Mouse (Mus musculus): ENCODE results near the gene Flywch2. TPM values are rescaled to one million over a fixed set of nuclear protein-coding genes. Genes with fewer than 3 reads are reported as not detected.

Gene Flywch2
- polyA plus RNA-seq, 1 experiment from 2014 or later, result 66.5 TPM

GRCm38 (mm10) chr17:23745301-23746251 is 40.3 kb downstream of the Flywch2 start, which contains the start of gene Kremen2:
Gene Kremen2 (minus strand): TSS chr17:23745833.
- under 1% methylated on average over 37 of the region's 45 CpGs for WGBS
- Histone ChIP-seq H3K36me3 (peaks cover 1% of the 10 kb centered on the region; the same call in 1 of the 2 replicates), H3K27ac (replicated peaks) (no peak within 1 kb of the TSS), H3K9ac (peak within 1 kb of the TSS; percentile 67), H3K4me2 (peak within 1 kb of the TSS; percentile 78), H3K4me3 (peak within 1 kb of the TSS; percentile 41), H3K4me1 (replicated peaks) (peaks cover 38% of the 10 kb centered on the region), H3K27me3 (peaks cover 77% of the 10 kb centered on the region), H3K9me3 (no peaks in the 10 kb centered on the region)
- ATAC-seq (ENCODE audit: low read depth), result no peak

- ATAC-seq (ENCODE audit: low read depth), result no peak
- peak overlapping the region; percentile 41 for H3K4me3 ChIP-seq
Observed at GRCm38 (mm10) chr17:23744651-23745050, 41.2 kb downstream of the Flywch2 start.

GRCm38 (mm10) chr17:23744076-23744475 is 41.8 kb downstream of the Flywch2 start:
- Histone ChIP-seq H3K27ac (replicated peaks) (no peak overlapping the region), H3K27me3 (peaks cover 78% of the 10 kb centered on the region), H3K36me3 (no peaks in the 10 kb centered on the region), H3K4me3 (no peak overlapping the region), H3K4me1 (replicated peaks) (peaks cover 42% of the 10 kb centered on the region), H3K4me2 (no peak overlapping the region), H3K9me3 (no peaks in the 10 kb centered on the region), H3K9ac (no peak overlapping the region)
- no peak for ATAC-seq (ENCODE audit: low read depth)
- 14% methylated on average over 8 of the region's 8 CpGs for WGBS

More at GRCm38 (mm10) chr17:23744651-23745050, 41.2 kb downstream of the Flywch2 start:
- Histone ChIP-seq H3K27ac (replicated peaks) (no peak overlapping the region), H3K4me1 (replicated peaks) (peaks cover 40% of the 10 kb centered on the region), H3K4me2 (peak overlapping the region; percentile 78), H3K36me3 (no peaks in the 10 kb centered on the region), H3K27me3 (peaks cover 78% of the 10 kb centered on the region), H3K9me3 (no peaks in the 10 kb centered on the region), H3K9ac (no peak overlapping the region)
- WGBS, result 1% methylated on average over 14 of the region's 14 CpGs

DNA sequence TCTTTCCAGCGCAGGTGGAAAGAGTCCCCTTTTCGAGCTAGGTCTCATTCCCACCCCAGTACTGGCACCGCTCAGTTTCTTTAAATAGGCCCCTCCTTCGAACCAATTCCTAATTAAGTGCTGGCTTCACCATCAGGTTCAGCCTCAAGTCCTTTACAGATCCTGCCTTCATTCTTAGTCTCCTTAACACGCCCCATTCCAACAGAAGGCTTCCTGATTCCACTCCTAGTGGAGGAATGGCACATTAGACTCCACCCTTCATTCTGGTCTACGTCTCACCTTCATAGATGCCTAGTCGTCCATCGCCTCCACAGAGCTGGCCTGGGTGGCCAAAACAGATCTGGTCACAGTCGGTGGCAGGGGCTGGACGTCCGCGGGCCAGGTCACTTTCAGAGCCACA is 42.9 kb downstream of the Flywch2 start:
- no peak for ATAC-seq (ENCODE audit: low read depth)
- Histone ChIP-seq H3K9me3 (no peaks in the 10 kb centered on the region), H3K36me3 (no peaks in the 10 kb centered on the region), H3K27me3 (peaks cover 74% of the 10 kb centered on the region), H3K4me2 (peak overlapping the region; percentile 45; the same call in 1 of the 2 replicates), H3K27ac (replicated peaks) (no peak overlapping the region), H3K4me3 (peak overlapping the region; percentile 24), H3K4me1 (replicated peaks) (peaks cover 52% of the 10 kb centered on the region), H3K9ac (no peak overlapping the region)
- 61% methylated on average over 12 of the region's 12 CpGs for WGBS

- 5% methylated on average over 44 of the region's 44 CpGs for WGBS
- Histone ChIP-seq H3K27me3 (peaks cover 68% of the 10 kb centered on the region), H3K4me2 (peak overlapping the region; percentile 45), H3K27ac (replicated peaks) (no peak overlapping the region), H3K4me1 (replicated peaks) (peaks cover 55% of the 10 kb centered on the region), H3K9me3 (no peaks in the 10 kb centered on the region), H3K9ac (peak overlapping the region; percentile 14; the same call in 1 of the 2 replicates), H3K4me3 (peak overlapping the region; percentile 24), H3K36me3 (peaks cover 5% of the 10 kb centered on the region; the same call in 1 of the 2 replicates)
- ATAC-seq (ENCODE audit: low read depth), result no peak
Observed at GRCm38 (mm10) chr17:23742210-23742793, 43.6 kb downstream of the Flywch2 start.

DNA sequence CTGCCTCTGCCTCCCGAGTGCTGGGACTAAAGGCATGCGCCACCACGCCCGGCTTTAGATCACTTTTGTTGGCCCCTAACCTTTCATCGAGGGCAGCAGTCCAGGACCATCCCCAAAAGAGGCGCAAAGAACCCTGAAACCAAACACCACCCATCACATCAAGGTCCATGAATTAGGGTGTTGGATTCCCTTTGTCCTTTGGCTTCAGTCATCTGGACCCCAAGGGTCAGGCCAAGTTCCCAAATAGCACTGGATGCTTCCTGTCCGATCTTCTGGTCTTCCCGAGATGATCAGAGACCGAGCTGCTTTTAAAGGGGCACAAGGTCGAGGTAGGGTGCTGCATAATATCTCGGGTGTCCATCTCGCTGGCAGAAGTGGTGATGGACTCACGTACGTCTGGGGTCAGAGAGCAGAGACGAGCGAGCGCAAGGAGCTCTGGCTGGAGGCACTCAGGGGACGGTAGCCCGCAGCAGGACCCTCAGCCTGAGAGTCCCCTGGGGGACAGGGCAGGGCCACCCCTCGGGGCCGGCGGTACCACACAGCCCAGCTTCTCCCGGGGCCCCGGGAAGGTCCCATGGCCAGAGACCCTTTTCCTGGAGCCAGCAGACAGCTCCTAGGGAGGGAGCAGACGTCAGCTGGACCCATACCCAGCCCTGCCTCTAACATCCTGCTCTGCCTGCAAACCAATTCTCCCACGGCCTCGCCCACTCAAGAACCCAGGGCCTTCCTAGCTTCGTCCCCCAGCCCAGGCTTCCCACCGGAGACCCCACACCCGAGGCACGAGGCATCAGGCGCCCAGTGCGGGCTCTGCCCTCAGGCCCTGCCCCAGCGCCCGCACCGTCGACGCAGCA is 44.3 kb downstream of the Flywch2 start:
- Histone ChIP-seq H3K27me3 (peaks cover 61% of the 10 kb centered on the region), H3K4me2 (peak overlapping the region; percentile 45; the same call in 1 of the 2 replicates), H3K9ac (no peak overlapping the region), H3K4me3 (peak overlapping the region; percentile 24), H3K4me1 (replicated peaks) (peaks cover 55% of the 10 kb centered on the region), H3K27ac (replicated peaks) (no peak overlapping the region), H3K9me3 (no peaks in the 10 kb centered on the region), H3K36me3 (peaks cover 12% of the 10 kb centered on the region)
- 52% methylated on average over 38 of the region's 38 CpGs for WGBS
- no peak for ATAC-seq (ENCODE audit: low read depth)

- peak; percentile 1; the same call in 1 of the 2 replicates for ATAC-seq (ENCODE audit: low read depth)
- H3K9ac ChIP-seq, result peak within 1 kb of the TSS; percentile 87
- peak within 1 kb of the TSS; percentile 85 for H3K4me3 ChIP-seq
- no peaks in the 10 kb centered on the region for H3K9me3 ChIP-seq
- peak within 1 kb of the TSS; percentile 86 for H3K27ac ChIP-seq (replicated peaks)
- H3K4me1 ChIP-seq (replicated peaks), result peaks cover 47% of the 10 kb centered on the region
- peaks cover 22% of the 10 kb centered on the region for H3K36me3 ChIP-seq
- peak within 1 kb of the TSS; percentile 77 for H3K4me2 ChIP-seq
- peaks cover 52% of the 10 kb centered on the region for H3K27me3 ChIP-seq
- 5% methylated on average over 13 of the region's 13 CpGs for WGBS
Observed at GRCm38 (mm10) chr17:23740598-23741021, 45.3 kb downstream of the Flywch2 start, which contains the start of gene Paqr4. Gene Paqr4 (minus strand): TSS chr17:23740867.

DNA sequence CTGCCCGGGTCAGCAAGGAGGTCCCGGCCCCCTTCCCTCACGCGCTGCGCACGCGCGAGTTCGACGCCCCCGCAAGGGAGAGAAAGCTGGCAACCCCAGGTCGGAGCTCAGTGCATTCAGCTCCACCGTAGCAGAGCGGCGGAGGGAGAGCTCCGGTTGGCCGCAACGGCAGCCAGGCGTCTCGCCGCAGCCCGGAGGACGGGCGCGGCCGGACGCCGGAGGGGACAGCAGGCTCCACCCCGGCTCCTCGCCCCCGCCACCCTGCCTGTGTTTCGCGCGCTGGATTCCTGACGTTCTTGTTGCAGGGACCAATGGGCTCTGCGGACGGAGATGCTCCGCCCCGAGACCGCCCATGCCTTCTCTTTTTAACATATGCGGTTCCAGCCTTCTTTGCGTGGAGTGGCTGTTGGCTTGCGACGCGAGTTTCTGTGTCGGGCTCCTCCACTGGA is 45.7 kb downstream of the Flywch2 start:
- ATAC-seq (ENCODE audit: low read depth), result peak; percentile 82

GRCm38 (mm10) chr17:23739202-23740135 is 46.4 kb downstream of the Flywch2 start:
- peak overlapping the region; percentile 77 for H3K4me2 ChIP-seq
- under 1% methylated on average over 46 of the region's 48 CpGs for WGBS
- peak overlapping the region; percentile 85 for H3K4me3 ChIP-seq
- ATAC-seq (ENCODE audit: low read depth), result peak; percentile 30
- H3K9ac ChIP-seq, result peak overlapping the region; percentile 87
- H3K27ac ChIP-seq (replicated peaks), result peak overlapping the region; percentile 86
- no peaks in the 10 kb centered on the region for H3K9me3 ChIP-seq
- H3K27me3 ChIP-seq, result peaks cover 40% of the 10 kb centered on the region
- H3K4me1 ChIP-seq (replicated peaks), result peaks cover 36% of the 10 kb centered on the region
- H3K36me3 ChIP-seq, result peaks cover 28% of the 10 kb centered on the region

More for the DNA sequence above, 45.7 kb downstream of the Flywch2 start:
- Histone ChIP-seq H3K9ac (peak overlapping the region; percentile 87), H3K4me1 (replicated peaks) (peaks cover 43% of the 10 kb centered on the region), H3K36me3 (peaks cover 26% of the 10 kb centered on the region), H3K9me3 (no peaks in the 10 kb centered on the region), H3K27ac (replicated peaks) (peak overlapping the region; percentile 86), H3K4me2 (peak overlapping the region; percentile 77), H3K27me3 (peaks cover 47% of the 10 kb centered on the region), H3K4me3 (peak overlapping the region; percentile 85)
- 1% methylated on average over 36 of the region's 46 CpGs for WGBS

- no peak for ATAC-seq (ENCODE audit: low read depth)
- H3K9ac ChIP-seq, result peak overlapping the region; percentile 87
- no peaks in the 10 kb centered on the region for H3K9me3 ChIP-seq
- H3K4me2 ChIP-seq, result peak overlapping the region; percentile 77
- 47% methylated on average over 2 of the region's 2 CpGs for WGBS
- H3K27ac ChIP-seq (replicated peaks), result peak overlapping the region; percentile 86; the same call in 1 of the 2 replicates
- peaks cover 28% of the 10 kb centered on the region for H3K36me3 ChIP-seq
- H3K4me1 ChIP-seq (replicated peaks), result peaks cover 35% of the 10 kb centered on the region
- peaks cover 34% of the 10 kb centered on the region for H3K27me3 ChIP-seq
- H3K4me3 ChIP-seq, result peak overlapping the region; percentile 85
Observed at GRCm38 (mm10) chr17:23738836-23739201, 47.1 kb downstream of the Flywch2 start.

Measured in neural tube, embryonic 13.5 days (tissue).